Mouse (Mus musculus) heart, postnatal 0 days (tissue): Measurements from ENCODE around the gene Cep131. TPM values are rescaled to one million over a fixed set of nuclear protein-coding genes. Genes with fewer than 3 reads are reported as not detected.

Experiments
- ATAC-seq: fragments of 200-750 bp; cut with Nextera tagmentation; 2 replicates; pipeline ENCODE4 v1.8.0; 2017; ENCODE audit warnings: low read depth, moderate number of reproducible peaks, moderate library complexity; ENCODE audit not compliant: insufficient read depth
- DNase-seq: peaks from one replicate; pipeline ENCODE4 v3.0.0-alpha.2; 2016; ENCODE audit warnings: low spot score
- H3K27ac ChIP-seq: fragments of 300-500 bp; sonication (generic); 2 replicates; pipeline ENCODE4 v1.5.1; 2014; ENCODE audit warnings: low read depth, mild to moderate bottlenecking
- H3K27me3 ChIP-seq: fragments of 300-500 bp; sonication (generic); 2 replicates; pipeline ENCODE4 v1.6.1; 2014; ENCODE audit warnings: low read length, mixed read lengths; ENCODE audit not compliant: control insufficient read depth, insufficient read depth
- H3K36me3 ChIP-seq: fragments of 300-500 bp; sonication (generic); replicated peaks from 2 replicates; pipeline ENCODE4 v1.6.1; 2014; ENCODE audit warnings: low read length, mixed read lengths; ENCODE audit not compliant: control insufficient read depth, insufficient read depth
- H3K4me1 ChIP-seq: fragments of 300-500 bp; sonication (generic); 2 replicates; pipeline ENCODE4 v1.6.1; 2014; ENCODE audit warnings: antibody characterized with exemption; ENCODE audit not compliant: control insufficient read depth, insufficient read depth
- H3K4me2 ChIP-seq: fragments of 300-500 bp; sonication (generic); 2 replicates; pipeline ENCODE4 v1.6.1; 2014; ENCODE audit warnings: low read depth, mild to moderate bottlenecking, low read length, moderate library complexity
- H3K4me3 ChIP-seq: fragments of 300-500 bp; sonication (generic); 2 replicates; pipeline ENCODE4 v1.5.1; 2014; ENCODE audit warnings: low read depth, low read length
- H3K9ac ChIP-seq: fragments of 300-500 bp; sonication (generic); replicated peaks from 2 replicates; pipeline ENCODE4 v1.6.1; 2014; ENCODE audit warnings: low read depth, low read length, mixed read lengths
- H3K9me3 ChIP-seq: fragments of 300-500 bp; sonication (generic); replicated peaks from 2 replicates; pipeline ENCODE4 v1.6.1; 2016; ENCODE audit warnings: low read length; ENCODE audit not compliant: control insufficient read depth
- CTCF ChIP-seq: IDR thresholded peaks from 2 replicates; pipeline ENCODE4 v1.5.1; 2016; ENCODE audit warnings: antibody characterized with exemption, control low read depth, low read depth
- EP300 ChIP-seq: IDR thresholded peaks from 2 replicates; pipeline ENCODE4 v1.6.1; 2016; ENCODE audit warnings: antibody characterized with exemption, low read depth
- WGBS: fragments of 180-500 bp; shearing (Covaris S2); extraction: QIAGEN DNeasy Blood & Tissue Kit; methylation state at CpG from one replicate; pipeline ENCODE4 v1.1.7; 2014; 5-methylcytosine and 5-hydroxymethylcytosine counted together
- polyA plus RNA-seq: library from polyadenylated mRNA; unstranded; fragments of >200 nt; fragmentation: Nextera tagmentation; extraction: Ambion mirVana; gene quantifications from 2 replicates; pipeline ENCODE4 v1.2.1, GENCODE M21; 2015
- total RNA-seq: library from RNA; depleted of rRNA; stranded (reverse); fragments of >200 nt; gene quantifications from 2 replicates; pipeline ENCODE4 v1.2.3, GENCODE M21; 2014; ENCODE audit warnings: low replicate concordance

The Cep131 gene
- total and polyA plus RNA-seq, 2 experiments from 2014 or later, result 3.8 to 6.8 TPM

DNA sequence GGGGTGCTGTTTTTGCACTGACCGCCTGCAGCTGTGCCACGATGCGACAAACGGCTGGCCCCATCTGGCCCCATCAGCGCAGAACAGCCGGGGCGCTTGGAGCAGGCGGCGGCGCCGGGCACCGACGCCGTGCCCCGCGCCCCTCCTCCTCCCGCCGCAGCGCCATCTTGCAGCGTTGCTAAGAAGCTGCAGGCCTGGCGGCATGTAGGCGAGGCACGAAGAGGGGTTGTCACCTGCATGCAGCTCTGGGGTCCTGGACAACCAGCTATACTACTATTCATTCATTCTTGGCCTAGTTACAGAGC, 38.4 kb downstream of the Cep131 start:
- Histone ChIP-seq H3K27me3 (peaks cover 42% of the 10 kb centered on the region), H3K4me2 (no peak overlapping the region), H3K4me1 (peaks cover 10% of the 10 kb centered on the region; the same call in 1 of the 2 replicates), H3K36me3 (no peaks in the 10 kb centered on the region), H3K9ac (no peak overlapping the region), H3K9me3 (no peaks in the 10 kb centered on the region), H3K4me3 (peak overlapping the region; percentile 8; the same call in 1 of the 2 replicates), H3K27ac (no peak overlapping the region)
- TF ChIP-seq CTCF (0 out of 2 replicates have a peak, but pooled peaks have one; percentile 6), EP300 (no peak)
- WGBS, result 11% methylated on average over 22 of the region's 23 CpGs
- DNase-seq (no peak), ATAC-seq (no peak; the same call in 1 of the 2 replicates)

DNA sequence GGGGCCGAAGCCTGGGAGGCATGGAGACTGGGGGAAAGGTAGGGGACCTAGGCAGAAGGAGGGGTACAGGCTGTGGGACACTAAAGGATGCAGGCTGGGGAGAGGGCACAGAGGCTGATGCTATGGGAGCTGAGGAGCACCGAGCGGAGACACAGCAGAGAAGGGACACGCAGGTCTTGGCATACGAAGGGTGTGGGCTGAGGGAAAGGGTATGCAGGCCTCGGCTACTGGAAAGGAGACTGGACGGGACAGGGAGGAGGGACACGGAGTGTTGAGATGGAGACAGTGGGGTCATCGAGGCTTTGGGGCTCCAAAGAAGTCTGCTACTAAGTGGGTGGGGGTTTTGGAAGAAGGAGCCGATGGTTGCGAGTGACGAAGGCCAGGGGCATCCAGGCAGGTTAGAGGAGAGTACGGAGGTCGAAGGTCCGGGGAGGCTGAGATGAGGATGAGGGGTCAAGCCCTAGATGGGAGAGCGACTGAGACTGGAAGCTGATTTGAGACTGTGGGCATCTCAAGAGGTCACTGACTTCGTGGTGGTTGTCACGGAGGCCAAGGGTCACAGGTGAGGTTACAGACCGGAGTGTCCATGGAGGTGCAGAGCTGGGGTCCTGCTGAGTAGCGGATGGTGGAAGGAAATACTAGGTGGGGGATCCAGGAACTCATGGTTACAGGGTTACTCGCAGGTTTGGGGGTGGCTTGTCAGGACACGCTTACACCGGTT, 38.9 kb downstream of the Cep131 start:
- no peak for TF ChIP-seq EP300
- no peak for TF ChIP-seq CTCF
- H3K9me3 ChIP-seq, result no peaks in the 10 kb centered on the region
- no peaks in the 10 kb centered on the region for H3K36me3 ChIP-seq
- no peak overlapping the region for H3K27ac ChIP-seq
- DNase-seq, result no peak
- H3K4me1 ChIP-seq, result peaks cover 7% of the 10 kb centered on the region; the same call in 1 of the 2 replicates
- H3K9ac ChIP-seq, result no peak overlapping the region
- H3K4me2 ChIP-seq, result peak overlapping the region; percentile 73
- WGBS, result 22% methylated on average over 23 of the region's 23 CpGs
- H3K4me3 ChIP-seq, result peak overlapping the region; percentile 45
- no peak for ATAC-seq
- peaks cover 42% of the 10 kb centered on the region for H3K27me3 ChIP-seq

- no peaks in the 10 kb centered on the region for H3K4me1 ChIP-seq
These were observed 40.0 kb downstream of the Cep131 start, which contains the start of gene Aatk for GRCm38 (mm10) chr11:120046553-120047191. TSS of gene Aatk (minus strand) at chr11:120047167.

GRCm38 (mm10) chr11:120045839-120046552, 40.6 kb downstream of the Cep131 start:
- H3K36me3 ChIP-seq, result no peaks in the 10 kb centered on the region
- no peaks in the 10 kb centered on the region for H3K9me3 ChIP-seq
- WGBS, result 57% methylated on average over 11 of the region's 11 CpGs
- peaks cover 42% of the 10 kb centered on the region for H3K27me3 ChIP-seq
- H3K4me2 ChIP-seq, result peak overlapping the region; percentile 73
- no peak for DNase-seq
- H3K4me1 ChIP-seq, result peaks cover 4% of the 10 kb centered on the region
- TF ChIP-seq CTCF (no peak), EP300 (no peak)
- H3K9ac ChIP-seq, result 0 out of 2 replicates have a peak overlapping the region, but pooled peaks have one; percentile 34
- ATAC-seq, result no peak
- peak overlapping the region; percentile 45 for H3K4me3 ChIP-seq
- H3K27ac ChIP-seq, result no peak overlapping the region

More at GRCm38 (mm10) chr11:120046553-120047191, 40.0 kb downstream of the Cep131 start, which contains the start of gene Aatk:
- no peaks in the 10 kb centered on the region for H3K36me3 ChIP-seq
- H3K4me3 ChIP-seq, result peak within 1 kb of the TSS; percentile 45
- WGBS, result 5% methylated on average over 46 of the region's 63 CpGs
- ATAC-seq (no peak), DNase-seq (no peak)
- peak within 1 kb of the TSS; percentile 34; the same call in 1 of the 2 replicates for H3K9ac ChIP-seq
- no peak within 1 kb of the TSS for H3K27ac ChIP-seq
- no peaks in the 10 kb centered on the region for H3K9me3 ChIP-seq
- TF ChIP-seq EP300 (no peak), CTCF (no peak)
- H3K27me3 ChIP-seq, result peaks cover 42% of the 10 kb centered on the region
- H3K4me2 ChIP-seq, result peak within 1 kb of the TSS; percentile 73

GRCm38 (mm10) chr11:120045341-120045740, 41.3 kb downstream of the Cep131 start:
- no peak overlapping the region for H3K4me2 ChIP-seq
- no peak overlapping the region for H3K4me3 ChIP-seq
- no peaks in the 10 kb centered on the region for H3K9me3 ChIP-seq
- DNase-seq (no peak), ATAC-seq (no peak)
- peaks cover 42% of the 10 kb centered on the region for H3K27me3 ChIP-seq
- no peak overlapping the region for H3K9ac ChIP-seq
- TF ChIP-seq EP300, result no peak
- TF ChIP-seq CTCF, result no peak
- H3K27ac ChIP-seq, result no peak overlapping the region
- no peaks in the 10 kb centered on the region for H3K36me3 ChIP-seq
- WGBS, result 64% methylated on average over 4 of the region's 4 CpGs
- peaks cover 8% of the 10 kb centered on the region for H3K4me1 ChIP-seq
